Mouse (Mus musculus): ENCODE measurements at regions not wholly inside any gene's neighbourhood (a gene's known extent, or its start where the extent isn't known, plus 50 kb on each side); places are given as distances from the start of the nearest gene placed in this dataset.

DNA sequence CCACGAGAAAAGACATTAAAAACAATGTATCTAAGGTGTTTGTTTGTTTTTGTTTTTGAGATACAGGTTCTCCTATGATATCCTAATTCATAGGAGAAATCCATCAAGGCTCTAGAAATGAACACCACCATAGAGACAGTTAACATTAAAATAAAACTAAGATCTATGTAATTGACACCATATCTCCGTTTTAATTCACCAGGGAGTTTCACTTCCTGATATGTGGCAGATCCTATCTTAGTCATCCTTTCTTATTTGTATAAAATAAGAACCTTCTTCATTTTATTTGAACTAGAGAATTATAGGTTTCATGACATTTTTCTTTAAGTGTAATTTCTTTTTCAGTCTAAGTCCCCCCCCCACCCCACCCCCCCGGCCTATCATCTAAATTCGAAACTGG, 332.3 kb downstream of the Epha7 start:
- WGBS (ENCODE audit: insufficient replicate concordance), result 62% methylated on average over 4 of the region's 4 CpGs
- no peak overlapping the region for H3K9ac ChIP-seq
- H3K27me3 ChIP-seq (replicated peaks), result no peaks in the 10 kb centered on the region
- no peak overlapping the region for H3K27ac ChIP-seq
- no peaks in the 10 kb centered on the region for H3K9me3 ChIP-seq (replicated peaks)
- ATAC-seq, result no peak
- no peaks in the 10 kb centered on the region for H3K4me1 ChIP-seq
- no peak overlapping the region for H3K4me2 ChIP-seq
- H3K4me3 ChIP-seq, result no peak overlapping the region
- H3K36me3 ChIP-seq, result no peaks in the 10 kb centered on the region

DNA sequence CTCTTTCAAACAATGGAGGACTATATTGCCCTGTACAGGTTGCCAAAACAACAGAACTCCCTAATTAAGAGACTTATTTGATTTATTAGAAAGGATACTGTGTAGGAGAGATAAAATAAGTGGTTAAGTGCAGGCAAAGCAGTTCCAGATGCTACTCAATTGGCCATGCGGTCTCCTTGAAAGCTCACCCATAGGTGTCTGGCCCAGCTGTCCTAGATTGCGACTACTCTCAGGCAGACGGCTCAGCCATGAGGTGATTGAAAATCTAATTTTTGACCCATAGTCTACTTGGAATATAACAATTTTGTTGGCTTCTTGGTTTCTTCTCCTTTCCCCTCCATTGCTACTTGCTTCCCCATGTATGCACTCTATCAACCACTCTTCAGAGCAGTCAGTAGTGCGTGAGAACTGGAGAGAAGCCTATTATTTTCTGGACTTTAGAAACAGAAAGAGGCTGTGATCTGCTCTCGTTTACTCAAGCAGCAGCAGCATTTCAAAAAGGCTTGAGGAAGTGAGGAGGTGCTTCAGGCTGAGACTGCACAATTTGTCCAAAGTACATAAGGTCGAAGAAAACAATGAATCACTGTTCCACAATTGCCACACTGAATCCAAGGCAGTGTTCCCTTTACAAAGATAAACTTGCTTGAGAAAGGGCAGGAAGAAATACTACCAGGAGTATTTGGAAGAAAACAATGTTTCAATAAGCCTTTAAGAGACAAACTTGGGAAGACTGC, 339.4 kb downstream of the Epha7 start:
- Histone ChIP-seq H3K4me1 (no peaks in the 10 kb centered on the region), H3K27me3 (replicated peaks) (no peaks in the 10 kb centered on the region), H3K27ac (no peak overlapping the region), H3K9ac (no peak overlapping the region), H3K4me2 (no peak overlapping the region), H3K4me3 (no peak overlapping the region), H3K36me3 (no peaks in the 10 kb centered on the region), H3K9me3 (replicated peaks) (no peaks in the 10 kb centered on the region)
- 73% methylated on average over 6 of the region's 6 CpGs for WGBS (ENCODE audit: insufficient replicate concordance)
- ATAC-seq, result no peak

DNA sequence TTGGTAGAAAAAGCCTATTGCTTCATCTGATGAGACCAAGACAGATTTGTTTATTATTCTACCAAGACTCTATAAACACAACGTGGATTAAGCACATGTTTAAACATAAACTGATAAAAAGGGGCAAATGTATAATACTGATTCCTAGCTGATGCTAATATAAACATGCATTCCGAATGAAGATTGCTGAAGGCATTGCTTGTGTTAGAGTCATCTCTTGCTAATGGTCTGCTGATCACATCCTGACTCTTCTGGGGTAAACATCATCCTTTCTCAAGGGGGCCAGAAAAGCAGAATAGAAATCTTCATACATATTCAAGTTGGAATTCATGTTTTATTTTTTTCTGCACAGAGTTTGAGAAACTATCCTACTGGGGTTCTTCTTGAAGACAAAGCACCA, 369.6 kb downstream of the Epha7 start:
- no peak overlapping the region for H3K4me3 ChIP-seq
- no peaks in the 10 kb centered on the region for H3K36me3 ChIP-seq
- no peak overlapping the region for H3K27ac ChIP-seq
- H3K9me3 ChIP-seq (replicated peaks), result no peaks in the 10 kb centered on the region
- no peak for ATAC-seq
- no peak overlapping the region for H3K4me2 ChIP-seq
- no peaks in the 10 kb centered on the region for H3K27me3 ChIP-seq (replicated peaks)
- no peaks in the 10 kb centered on the region for H3K4me1 ChIP-seq
- no peak overlapping the region for H3K9ac ChIP-seq
- WGBS (ENCODE audit: insufficient replicate concordance), result 46% methylated on average over 2 of the region's 2 CpGs

DNA sequence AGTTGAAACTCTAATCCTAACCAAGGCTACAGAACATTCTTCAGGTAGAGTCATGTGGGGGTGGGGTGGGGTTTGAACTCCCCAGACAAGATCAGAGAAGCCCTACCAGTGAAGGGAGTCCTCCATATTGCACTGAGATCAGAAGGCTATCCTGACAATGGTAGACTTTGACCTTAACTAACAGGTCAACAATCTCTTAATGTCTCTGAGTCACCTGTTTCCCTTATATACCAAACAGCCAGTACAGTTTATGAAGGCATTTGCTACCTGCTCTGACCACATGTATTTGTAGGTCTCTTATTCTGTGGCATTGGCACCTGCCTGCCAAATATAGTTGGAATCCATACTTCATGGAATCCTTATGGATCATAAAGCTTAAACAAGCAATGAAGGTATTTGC, 370.5 kb downstream of the Epha7 start:
- Histone ChIP-seq H3K9me3 (replicated peaks) (no peaks in the 10 kb centered on the region), H3K27me3 (replicated peaks) (no peaks in the 10 kb centered on the region), H3K4me1 (no peaks in the 10 kb centered on the region), H3K9ac (no peak overlapping the region), H3K36me3 (no peaks in the 10 kb centered on the region), H3K27ac (no peak overlapping the region), H3K4me2 (no peak overlapping the region), H3K4me3 (no peak overlapping the region)
- ATAC-seq, result no peak

DNA sequence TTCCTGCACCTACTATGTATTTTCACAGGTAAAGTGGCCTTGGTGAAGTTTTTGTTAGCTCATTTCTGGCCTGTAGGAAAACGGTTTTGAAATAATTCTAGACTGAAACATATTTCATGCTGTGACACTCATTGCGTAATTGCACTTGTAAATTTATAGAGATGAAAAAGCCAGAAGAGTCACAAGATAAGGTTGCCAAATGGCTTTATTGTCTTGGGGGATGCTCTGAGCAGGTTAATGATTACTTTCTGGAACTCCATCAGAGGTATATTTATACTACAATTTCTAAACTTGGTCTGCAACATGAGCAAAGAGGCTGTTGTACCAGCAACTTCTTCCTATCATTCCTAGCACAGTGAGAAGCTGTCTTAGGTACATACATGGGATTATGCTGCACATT, 370.9 kb downstream of the Epha7 start:
- Histone ChIP-seq H3K4me2 (no peak overlapping the region), H3K27ac (no peak overlapping the region), H3K27me3 (replicated peaks) (no peaks in the 10 kb centered on the region), H3K4me3 (no peak overlapping the region), H3K9ac (no peak overlapping the region), H3K36me3 (no peaks in the 10 kb centered on the region), H3K9me3 (replicated peaks) (no peaks in the 10 kb centered on the region), H3K4me1 (no peaks in the 10 kb centered on the region)
- no peak for ATAC-seq
- 64% methylated on average over 2 of the region's 2 CpGs for WGBS (ENCODE audit: insufficient replicate concordance)

DNA sequence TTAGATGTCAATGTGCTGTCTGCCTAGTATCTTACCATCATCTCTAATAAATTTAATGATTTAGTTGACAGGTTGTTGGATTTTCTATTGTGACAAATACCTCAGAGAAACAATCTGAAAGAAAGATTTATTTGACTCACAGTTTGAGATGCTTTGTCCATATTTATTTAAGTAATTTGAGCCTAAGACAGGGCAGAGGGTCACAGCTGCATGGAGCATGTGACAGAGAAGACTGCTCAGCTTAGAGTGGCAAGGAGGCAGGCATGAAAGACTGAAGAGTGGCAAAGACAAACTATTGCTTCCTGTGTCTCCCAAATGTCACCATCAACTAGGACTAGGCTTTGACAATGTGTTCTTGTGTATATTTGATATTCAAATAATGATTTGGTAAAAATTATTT, 388.0 kb downstream of the Epha7 start:
- H3K9ac ChIP-seq, result no peak overlapping the region
- no peak for ATAC-seq
- no peaks in the 10 kb centered on the region for H3K27me3 ChIP-seq (replicated peaks)
- no peaks in the 10 kb centered on the region for H3K36me3 ChIP-seq
- no peaks in the 10 kb centered on the region for H3K4me1 ChIP-seq
- no peak overlapping the region for H3K4me2 ChIP-seq
- no peak overlapping the region for H3K4me3 ChIP-seq
- H3K27ac ChIP-seq, result no peak overlapping the region
- no peaks in the 10 kb centered on the region for H3K9me3 ChIP-seq (replicated peaks)
